Mouse (Mus musculus): ENCODE results near the gene Mrpl36. TPM values are rescaled to one million over a fixed set of nuclear protein-coding genes. Genes with fewer than 3 reads are reported as not detected.

Gene Mrpl36
- polyA plus RNA-seq, 1 experiment = 89.9 TPM

- Histone ChIP-seq H3K27me3 (ENCODE audit: control insufficient read depth, insufficient read depth, low read length) (no peaks in the 10 kb centered on the region), H3K4me1 (ENCODE audit: control insufficient read depth, insufficient read depth, insufficient read length, low read length) (no peaks in the 10 kb centered on the region; the same call in 1 of the 2 replicates), H3K36me3 (ENCODE audit: control insufficient read depth, insufficient read depth, low read length) (peaks cover 45% of the 10 kb centered on the region), H3K4me3 (ENCODE audit: low read depth, low read length) (no peak overlapping the region), H3K27ac (ENCODE audit: insufficient read depth, low read depth, low read length) (no peak overlapping the region)
- WGBS = 88% methylated on average over 10 of the region's 10 CpGs
- TF ChIP-seq CTCF (IDR thresholded peaks at IDR 0.05; ENCODE audit: extremely low read depth, insufficient read length, insufficient replicate concordance, low read depth, low read length) = no peak
- TF ChIP-seq POLR2A (IDR thresholded peaks at IDR 0.05; ENCODE audit: low read depth, low read length) = no peak
Observed at GRCm38 (mm10) chr13:73322626-73323025, 5.7 kb upstream of the Mrpl36 start.

- H3K36me3 ChIP-seq (ENCODE audit: control insufficient read depth, insufficient read depth, low read length) = peaks cover 40% of the 10 kb centered on the region
- no peaks in the 10 kb centered on the region for H3K27me3 ChIP-seq (ENCODE audit: control insufficient read depth, insufficient read depth, low read length)
- H3K27ac ChIP-seq (ENCODE audit: insufficient read depth, low read depth, low read length) = no peak overlapping the region
- TF ChIP-seq CTCF (IDR thresholded peaks at IDR 0.05; ENCODE audit: extremely low read depth, insufficient read length, insufficient replicate concordance, low read depth, low read length) (no peak), POLR2A (IDR thresholded peaks at IDR 0.05; ENCODE audit: low read depth, low read length) (no peak)
- no peak overlapping the region for H3K4me3 ChIP-seq (ENCODE audit: low read depth, low read length)
- H3K4me1 ChIP-seq (ENCODE audit: control insufficient read depth, insufficient read depth, insufficient read length, low read length) = no peaks in the 10 kb centered on the region; the same call in 1 of the 2 replicates
- WGBS = 93% methylated on average over 4 of the region's 4 CpGs
Observed at GRCm38 (mm10) chr13:73323406-73323805, 4.9 kb upstream of the Mrpl36 start.

- under 1% methylated on average over 42 of the region's 42 CpGs for WGBS
- H3K36me3 ChIP-seq (ENCODE audit: control insufficient read depth, insufficient read depth, low read length) = peaks cover 2% of the 10 kb centered on the region; the same call in 1 of the 2 replicates
- H3K27ac ChIP-seq (ENCODE audit: insufficient read depth, low read depth, low read length) = peak overlapping the region; percentile 62
- TF ChIP-seq CTCF (IDR thresholded peaks at IDR 0.05; ENCODE audit: extremely low read depth, insufficient read length, insufficient replicate concordance, low read depth, low read length) (no peak), POLR2A (IDR thresholded peaks at IDR 0.05; ENCODE audit: low read depth, low read length) (peak; percentile 77)
- peak overlapping the region; percentile 90 for H3K4me3 ChIP-seq (ENCODE audit: low read depth, low read length)
- H3K27me3 ChIP-seq (ENCODE audit: control insufficient read depth, insufficient read depth, low read length) = no peaks in the 10 kb centered on the region
- H3K4me1 ChIP-seq (ENCODE audit: control insufficient read depth, insufficient read depth, insufficient read length, low read length) = peaks cover 8% of the 10 kb centered on the region; the same call in 1 of the 2 replicates
Observed at GRCm38 (mm10) chr13:73330844-73331501, 2.7 kb downstream of the Mrpl36 start.

GRCm38 (mm10) chr13:73331736-73332135 is 3.4 kb downstream of the Mrpl36 start:
- Histone ChIP-seq H3K36me3 (ENCODE audit: control insufficient read depth, insufficient read depth, low read length) (no peaks in the 10 kb centered on the region), H3K4me3 (ENCODE audit: low read depth, low read length) (no peak overlapping the region), H3K27me3 (ENCODE audit: control insufficient read depth, insufficient read depth, low read length) (no peaks in the 10 kb centered on the region), H3K27ac (ENCODE audit: insufficient read depth, low read depth, low read length) (peak overlapping the region; percentile 62; the same call in 1 of the 2 replicates), H3K4me1 (ENCODE audit: control insufficient read depth, insufficient read depth, insufficient read length, low read length) (peaks cover 8% of the 10 kb centered on the region; the same call in 1 of the 2 replicates)
- TF ChIP-seq CTCF (IDR thresholded peaks at IDR 0.05; ENCODE audit: extremely low read depth, insufficient read length, insufficient replicate concordance, low read depth, low read length) (no peak), POLR2A (IDR thresholded peaks at IDR 0.05; ENCODE audit: low read depth, low read length) (no peak)
- 33% methylated on average over 3 of the region's 3 CpGs for WGBS

- no peaks in the 10 kb centered on the region for H3K27me3 ChIP-seq (ENCODE audit: control insufficient read depth, insufficient read depth, low read length)
- peaks cover 1% of the 10 kb centered on the region; the same call in 1 of the 2 replicates for H3K4me1 ChIP-seq (ENCODE audit: control insufficient read depth, insufficient read depth, insufficient read length, low read length)
- no peak overlapping the region for H3K4me3 ChIP-seq (ENCODE audit: low read depth, low read length)
- TF ChIP-seq POLR2A (IDR thresholded peaks at IDR 0.05; ENCODE audit: low read depth, low read length) = no peak
- no peak for TF ChIP-seq CTCF (IDR thresholded peaks at IDR 0.05; ENCODE audit: extremely low read depth, insufficient read length, insufficient replicate concordance, low read depth, low read length)
- no peak overlapping the region for H3K27ac ChIP-seq (ENCODE audit: insufficient read depth, low read depth, low read length)
- WGBS = 47% methylated on average over 7 of the region's 7 CpGs
- H3K36me3 ChIP-seq (ENCODE audit: control insufficient read depth, insufficient read depth, low read length) = no peaks in the 10 kb centered on the region
Observed at GRCm38 (mm10) chr13:73336753-73337152, 8.4 kb downstream of the Mrpl36 start.

- Histone ChIP-seq H3K36me3 (ENCODE audit: control insufficient read depth, insufficient read depth, low read length) (no peaks in the 10 kb centered on the region), H3K4me3 (ENCODE audit: low read depth, low read length) (no peak overlapping the region), H3K27ac (ENCODE audit: insufficient read depth, low read depth, low read length) (no peak overlapping the region), H3K4me1 (ENCODE audit: control insufficient read depth, insufficient read depth, insufficient read length, low read length) (no peaks in the 10 kb centered on the region), H3K27me3 (ENCODE audit: control insufficient read depth, insufficient read depth, low read length) (no peaks in the 10 kb centered on the region)
- peak; percentile 49; the same call in 1 of the 2 replicates for TF ChIP-seq CTCF (IDR thresholded peaks at IDR 0.05; ENCODE audit: extremely low read depth, insufficient read length, insufficient replicate concordance, low read depth, low read length)
- TF ChIP-seq POLR2A (IDR thresholded peaks at IDR 0.05; ENCODE audit: low read depth, low read length) = no peak
- WGBS = 73% methylated on average over 9 of the region's 9 CpGs
Observed at GRCm38 (mm10) chr13:73345102-73345890, 17.0 kb downstream of the Mrpl36 start.

- no peaks in the 10 kb centered on the region for H3K27me3 ChIP-seq (ENCODE audit: control insufficient read depth, insufficient read depth, low read length)
- no peak overlapping the region for H3K27ac ChIP-seq (ENCODE audit: insufficient read depth, low read depth, low read length)
- TF ChIP-seq CTCF (IDR thresholded peaks at IDR 0.05; ENCODE audit: extremely low read depth, insufficient read length, insufficient replicate concordance, low read depth, low read length) (no peak), POLR2A (IDR thresholded peaks at IDR 0.05; ENCODE audit: low read depth, low read length) (no peak)
- no peaks in the 10 kb centered on the region for H3K36me3 ChIP-seq (ENCODE audit: control insufficient read depth, insufficient read depth, low read length)
- peaks cover 6% of the 10 kb centered on the region; the same call in 1 of the 2 replicates for H3K4me1 ChIP-seq (ENCODE audit: control insufficient read depth, insufficient read depth, insufficient read length, low read length)
- H3K4me3 ChIP-seq (ENCODE audit: low read depth, low read length) = no peak overlapping the region
- 27% methylated on average over 2 of the region's 2 CpGs for WGBS
Observed at GRCm38 (mm10) chr13:73346131-73346530, 17.8 kb downstream of the Mrpl36 start.
